Mouse (Mus musculus): Measurements from ENCODE around the gene Atg7. TPM values are rescaled to one million over a fixed set of nuclear protein-coding genes. Genes with fewer than 3 reads are reported as not detected.

The Atg7 gene
- total and polyA plus RNA-seq, 2 experiments from 2014 or later = 16.6 to 17.5 TPM

DNA sequence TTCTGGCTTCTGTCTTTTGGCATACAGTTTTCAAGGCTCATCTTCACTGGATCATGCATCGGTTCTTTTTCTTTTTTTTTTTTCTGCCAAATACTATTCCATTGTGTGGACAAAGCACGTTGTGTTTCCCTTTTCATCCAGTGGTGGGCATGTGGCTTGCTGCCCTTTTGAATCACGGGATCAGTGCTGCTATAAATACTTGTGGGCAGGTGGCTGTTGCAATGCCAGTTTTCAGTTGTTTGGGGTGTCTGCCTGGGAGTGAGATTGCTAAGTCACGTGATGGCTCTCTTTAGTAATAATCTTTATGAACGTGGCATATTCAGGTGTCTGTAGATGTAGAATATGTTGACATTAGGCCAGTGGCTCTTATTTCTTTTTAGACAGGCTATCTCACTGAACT is 155.0 kb downstream of the Atg7 start:
- Histone ChIP-seq H3K9me3 (ENCODE audit: low read length) (no peaks in the 10 kb centered on the region), H3K27ac (no peak overlapping the region), H3K36me3 (ENCODE audit: insufficient read depth, low read length) (no peaks in the 10 kb centered on the region), H3K9ac (replicated peaks; ENCODE audit: low read length) (no peak overlapping the region), H3K4me3 (ENCODE audit: low read length) (no peak overlapping the region), H3K4me1 (ENCODE audit: insufficient read depth, low read length) (peaks cover 8% of the 10 kb centered on the region; the same call in 1 of the 2 replicates), H3K4me2 (ENCODE audit: low read depth, low read length) (no peak overlapping the region), H3K27me3 (ENCODE audit: insufficient read depth, low read length) (no peaks in the 10 kb centered on the region)
- ATAC-seq (no peak), DNase-seq (ENCODE audit: low spot score) (no peak)
- 64% methylated on average over 5 of the region's 5 CpGs for WGBS
- no peak for TF ChIP-seq CTCF (IDR thresholded peaks at IDR 0.05; ENCODE audit: low read depth)

DNA sequence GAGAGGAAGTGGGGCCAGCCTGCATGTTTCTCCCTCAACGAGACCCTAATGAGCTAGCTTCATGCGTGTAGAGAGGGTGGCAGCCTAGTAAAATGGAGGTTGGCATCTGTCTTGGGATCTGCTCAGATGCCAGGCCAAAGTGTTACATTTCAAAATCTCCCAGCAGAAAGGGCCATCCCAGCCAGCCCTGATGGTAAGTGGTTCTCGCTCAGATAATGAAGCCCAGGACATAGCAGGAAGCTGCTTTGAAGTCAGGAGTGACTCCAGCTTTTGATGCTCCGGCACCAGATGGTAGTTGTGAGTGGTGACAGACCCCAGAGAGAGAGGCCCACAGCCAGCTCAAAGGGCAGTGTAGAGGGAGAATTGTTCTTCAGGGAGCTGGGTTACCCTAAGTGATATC is 155.8 kb downstream of the Atg7 start:
- no peak overlapping the region for H3K4me3 ChIP-seq (ENCODE audit: low read length)
- ATAC-seq = no peak
- WGBS = 63% methylated on average over 4 of the region's 4 CpGs
- H3K36me3 ChIP-seq (ENCODE audit: insufficient read depth, low read length) = no peaks in the 10 kb centered on the region
- H3K27me3 ChIP-seq (ENCODE audit: insufficient read depth, low read length) = no peaks in the 10 kb centered on the region
- H3K27ac ChIP-seq = no peak overlapping the region
- no peak for DNase-seq (ENCODE audit: low spot score)
- H3K9ac ChIP-seq (replicated peaks; ENCODE audit: low read length) = no peak overlapping the region
- H3K4me1 ChIP-seq (ENCODE audit: insufficient read depth, low read length) = peaks cover 11% of the 10 kb centered on the region
- no peak for TF ChIP-seq CTCF (IDR thresholded peaks at IDR 0.05; ENCODE audit: low read depth)
- H3K4me2 ChIP-seq (ENCODE audit: low read depth, low read length) = no peak overlapping the region
- no peaks in the 10 kb centered on the region for H3K9me3 ChIP-seq (ENCODE audit: low read length)

DNA sequence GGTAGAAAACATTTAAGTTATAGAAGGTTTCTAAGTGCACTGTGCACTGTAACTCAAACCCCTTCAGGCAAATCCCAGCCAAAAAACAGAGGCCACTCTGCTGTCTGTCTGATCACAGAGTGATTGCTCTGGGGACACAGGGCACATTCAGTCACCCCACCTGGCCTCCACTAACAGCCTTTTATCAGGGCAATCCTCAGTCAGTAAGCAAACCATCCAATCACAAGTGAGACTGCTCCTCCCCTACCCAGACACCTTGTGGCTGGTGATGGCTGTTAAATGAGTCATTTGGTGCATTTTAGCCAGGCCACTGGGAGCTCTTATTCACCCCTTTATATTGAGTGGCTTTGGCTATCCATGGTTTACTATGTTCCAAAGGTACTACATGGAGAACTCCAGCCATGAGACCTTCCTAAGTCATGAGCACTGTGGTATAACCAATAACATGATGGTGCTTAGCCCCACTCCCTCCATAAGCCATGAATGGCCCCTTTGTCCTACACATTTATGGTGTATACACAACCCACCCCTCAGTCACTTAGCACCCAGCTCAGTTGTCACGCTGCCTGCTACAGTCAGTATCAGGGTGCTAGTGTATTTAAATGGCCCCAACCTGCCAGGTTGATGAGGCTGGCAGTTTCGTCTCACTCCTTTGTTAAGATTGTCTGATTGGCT is 157.5 kb downstream of the Atg7 start:
- Histone ChIP-seq H3K27ac (no peak overlapping the region), H3K4me3 (ENCODE audit: low read length) (no peak overlapping the region), H3K9me3 (ENCODE audit: low read length) (no peaks in the 10 kb centered on the region), H3K36me3 (ENCODE audit: insufficient read depth, low read length) (no peaks in the 10 kb centered on the region), H3K4me1 (ENCODE audit: insufficient read depth, low read length) (peaks cover 17% of the 10 kb centered on the region), H3K4me2 (ENCODE audit: low read depth, low read length) (no peak overlapping the region), H3K9ac (replicated peaks; ENCODE audit: low read length) (no peak overlapping the region), H3K27me3 (ENCODE audit: insufficient read depth, low read length) (no peaks in the 10 kb centered on the region)
- WGBS = 73% methylated on average over 2 of the region's 2 CpGs
- no peak for DNase-seq (ENCODE audit: low spot score)
- no peak for TF ChIP-seq CTCF (IDR thresholded peaks at IDR 0.05; ENCODE audit: low read depth)
- no peak for ATAC-seq

DNA sequence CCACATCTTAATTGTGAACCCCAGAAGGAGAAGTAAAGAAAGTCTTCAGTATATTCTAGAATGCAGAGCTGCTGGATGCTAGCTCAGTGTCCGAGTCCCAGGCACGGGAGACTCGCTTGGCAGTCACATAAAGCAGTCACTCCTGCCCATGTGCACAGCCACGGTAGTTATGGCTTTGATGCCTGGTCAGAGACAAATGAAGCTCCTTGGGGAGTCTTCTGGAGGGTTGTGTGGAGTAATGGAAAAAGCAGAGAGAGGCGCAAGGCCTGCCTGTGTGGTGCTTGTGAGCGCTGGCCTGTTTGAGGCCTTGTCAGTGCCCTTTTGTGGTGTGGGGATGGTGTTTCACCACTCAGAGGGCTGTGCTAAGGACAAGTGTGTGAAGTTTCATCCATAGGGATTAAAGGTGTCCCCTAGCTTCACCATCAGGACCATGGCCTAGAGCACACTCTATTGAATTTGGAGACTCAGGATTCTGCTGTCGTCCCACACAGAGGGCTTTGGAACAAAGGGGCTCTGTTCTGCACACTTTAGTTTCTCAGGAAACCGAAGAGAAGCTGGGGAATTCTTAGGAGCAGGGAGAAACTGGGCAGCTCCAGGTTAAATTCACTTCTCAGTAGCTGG is 161.1 kb downstream of the Atg7 start:
- Histone ChIP-seq H3K9ac (replicated peaks; ENCODE audit: low read length) (no peak overlapping the region; the same call in 1 of the 2 replicates), H3K9me3 (ENCODE audit: low read length) (no peaks in the 10 kb centered on the region), H3K4me2 (ENCODE audit: low read depth, low read length) (no peak overlapping the region), H3K27ac (peak overlapping the region; percentile 78), H3K27me3 (ENCODE audit: insufficient read depth, low read length) (no peaks in the 10 kb centered on the region), H3K4me1 (ENCODE audit: insufficient read depth, low read length) (peaks cover 13% of the 10 kb centered on the region), H3K4me3 (ENCODE audit: low read length) (no peak overlapping the region), H3K36me3 (ENCODE audit: insufficient read depth, low read length) (no peaks in the 10 kb centered on the region)
- DNase-seq (ENCODE audit: low spot score) = peak; percentile 55
- ATAC-seq = peak; percentile 91
- WGBS = 33% methylated on average over 8 of the region's 8 CpGs
- no peak for TF ChIP-seq CTCF (IDR thresholded peaks at IDR 0.05; ENCODE audit: low read depth)

DNA sequence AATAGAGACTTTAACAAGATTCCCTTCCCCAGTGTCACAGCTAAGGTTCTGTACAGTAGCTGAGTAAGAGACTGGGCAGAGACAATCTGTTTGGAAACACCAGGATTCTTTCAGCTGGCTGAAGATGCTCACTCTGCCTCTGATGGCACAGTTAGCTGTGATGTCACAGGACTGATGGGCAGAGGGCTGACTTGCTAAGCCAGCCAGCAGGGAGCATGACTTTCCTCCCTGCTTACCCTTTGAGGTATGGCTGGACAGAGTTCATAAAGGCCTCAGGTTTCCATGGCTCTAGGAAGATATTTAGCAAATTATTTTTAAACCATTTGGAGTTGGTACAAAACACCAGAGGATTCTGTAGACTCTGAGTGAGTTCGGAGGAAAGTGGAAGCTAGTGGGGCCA is 162.0 kb downstream of the Atg7 start:
- H3K36me3 ChIP-seq (ENCODE audit: insufficient read depth, low read length) = no peaks in the 10 kb centered on the region
- H3K4me2 ChIP-seq (ENCODE audit: low read depth, low read length) = no peak overlapping the region
- no peaks in the 10 kb centered on the region for H3K9me3 ChIP-seq (ENCODE audit: low read length)
- H3K27me3 ChIP-seq (ENCODE audit: insufficient read depth, low read length) = no peaks in the 10 kb centered on the region
- H3K4me3 ChIP-seq (ENCODE audit: low read length) = no peak overlapping the region
- no peak overlapping the region; the same call in 1 of the 2 replicates for H3K9ac ChIP-seq (replicated peaks; ENCODE audit: low read length)
- H3K27ac ChIP-seq = peak overlapping the region; percentile 78
- no peak for TF ChIP-seq CTCF (IDR thresholded peaks at IDR 0.05; ENCODE audit: low read depth)
- no peak for ATAC-seq
- H3K4me1 ChIP-seq (ENCODE audit: insufficient read depth, low read length) = peaks cover 13% of the 10 kb centered on the region
- DNase-seq (ENCODE audit: low spot score) = no peak
- 48% methylated on average over 1 of the region's 1 CpGs for WGBS

DNA sequence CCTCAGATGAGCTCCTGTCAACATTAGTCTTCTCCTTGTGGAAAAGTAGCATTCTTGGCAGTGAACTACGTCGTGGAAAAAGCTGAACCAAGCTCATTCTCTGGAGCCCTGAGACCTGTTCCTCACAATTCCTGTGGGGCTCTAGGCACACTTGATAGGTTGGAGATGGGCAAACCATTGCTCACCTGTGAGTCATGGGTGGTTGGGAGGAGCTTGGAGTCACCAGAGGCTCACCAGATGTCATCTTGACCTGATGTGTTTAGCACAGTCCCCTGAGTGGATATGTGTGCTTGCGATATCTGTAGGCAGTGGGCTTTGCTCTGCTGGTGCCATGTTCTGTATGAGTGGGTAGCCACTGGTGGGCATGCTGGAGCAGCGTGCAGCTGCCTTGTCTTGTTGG is 163.0 kb downstream of the Atg7 start:
- Histone ChIP-seq H3K27me3 (ENCODE audit: insufficient read depth, low read length) (no peaks in the 10 kb centered on the region), H3K9me3 (ENCODE audit: low read length) (no peaks in the 10 kb centered on the region), H3K36me3 (ENCODE audit: insufficient read depth, low read length) (no peaks in the 10 kb centered on the region), H3K27ac (no peak overlapping the region), H3K4me2 (ENCODE audit: low read depth, low read length) (no peak overlapping the region), H3K4me3 (ENCODE audit: low read length) (no peak overlapping the region), H3K4me1 (ENCODE audit: insufficient read depth, low read length) (peaks cover 9% of the 10 kb centered on the region), H3K9ac (replicated peaks; ENCODE audit: low read length) (no peak overlapping the region)
- no peak for TF ChIP-seq CTCF (IDR thresholded peaks at IDR 0.05; ENCODE audit: low read depth)
- 86% methylated on average over 4 of the region's 4 CpGs for WGBS
- ATAC-seq = no peak
- DNase-seq (ENCODE audit: low spot score) = no peak

DNA sequence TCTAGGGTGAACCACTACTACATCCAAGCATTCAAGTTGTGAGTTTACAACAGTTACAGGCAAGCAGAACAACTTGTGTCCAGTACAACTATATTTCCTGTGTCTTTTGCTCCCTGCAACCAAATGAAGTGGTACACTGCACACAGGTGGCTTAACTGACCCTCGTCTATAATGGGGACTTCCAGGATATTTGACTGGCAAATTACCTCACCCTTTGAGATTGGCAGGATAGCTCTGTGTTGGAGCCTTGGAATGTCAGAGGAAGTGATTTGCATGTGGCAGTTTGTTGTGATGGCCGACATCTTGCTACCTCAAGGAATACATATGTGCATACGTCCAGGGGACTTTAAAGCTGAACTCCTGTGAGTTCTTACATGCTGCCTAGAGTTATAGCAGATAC is 164.6 kb downstream of the Atg7 start:
- TF ChIP-seq CTCF (IDR thresholded peaks at IDR 0.05; ENCODE audit: low read depth) = no peak
- H3K4me1 ChIP-seq (ENCODE audit: insufficient read depth, low read length) = peaks cover 9% of the 10 kb centered on the region
- H3K36me3 ChIP-seq (ENCODE audit: insufficient read depth, low read length) = no peaks in the 10 kb centered on the region
- H3K4me3 ChIP-seq (ENCODE audit: low read length) = no peak overlapping the region
- 79% methylated on average over 3 of the region's 3 CpGs for WGBS
- no peak overlapping the region for H3K9ac ChIP-seq (replicated peaks; ENCODE audit: low read length)
- ATAC-seq (no peak), DNase-seq (ENCODE audit: low spot score) (no peak)
- H3K9me3 ChIP-seq (ENCODE audit: low read length) = no peaks in the 10 kb centered on the region
- H3K27me3 ChIP-seq (ENCODE audit: insufficient read depth, low read length) = no peaks in the 10 kb centered on the region
- no peak overlapping the region for H3K4me2 ChIP-seq (ENCODE audit: low read depth, low read length)
- no peak overlapping the region for H3K27ac ChIP-seq

Data from hindbrain, postnatal 0 days (tissue).